ENCODE assay signal across 11 mouse cellular contexts in the genomic region with DNA sequence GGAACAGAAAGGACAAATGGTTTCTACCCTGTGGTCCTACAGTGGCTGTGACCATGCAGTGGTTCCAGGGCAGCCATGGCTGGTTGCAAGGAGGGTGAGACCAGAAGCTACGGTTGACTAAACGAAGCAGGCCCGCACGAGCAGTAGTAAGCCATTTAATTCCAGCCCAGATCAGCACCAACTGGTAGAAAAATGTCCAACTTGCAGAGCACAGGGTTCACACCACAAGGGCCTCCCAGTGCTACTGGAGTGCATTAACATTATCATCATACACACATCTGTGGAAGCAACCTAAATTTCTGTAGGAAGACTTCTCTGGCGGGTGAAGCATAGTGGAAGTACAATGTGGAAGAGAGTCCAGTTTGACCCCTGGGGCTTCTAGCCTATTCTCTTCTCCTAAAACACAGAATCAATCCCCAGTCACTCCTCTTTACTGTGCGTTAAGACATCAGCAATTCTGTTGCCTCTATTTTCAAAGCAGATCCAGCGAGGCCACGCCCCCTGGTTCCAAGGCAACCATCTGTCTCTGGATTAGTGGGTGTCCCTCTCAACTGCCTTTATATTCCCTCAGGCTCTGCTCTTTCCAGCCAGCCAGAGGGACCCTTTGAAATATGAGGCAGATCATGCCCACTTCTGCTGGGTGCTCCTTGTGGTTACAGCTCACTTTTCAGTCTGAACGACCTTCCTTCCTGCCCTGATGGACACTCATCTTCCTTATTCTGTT.
DNase-seq lines count a peak whose midpoint lies in the region; ATAC-seq and TF ChIP-seq lines count a peak whose summit lies in the region.
"Had no signal": no experiment of that assay in that cellular context is flagged by ENCODE, and none has a peak within 500 bp of the region (broad histone marks: within the 10 kb centered on the region; RNA-seq: fewer than 3 reads in every experiment).

No protein-coding gene starts in this region.

- H3K9ac ChIP-seq in hindbrain, embryonic 11.5 days (ENCODE audit: low read depth, low read length) = no peak overlapping the region
- H3K9ac ChIP-seq in midbrain, embryonic 14.5 days (replicated peaks; ENCODE audit: low read length) = no peak overlapping the region
- H3K9ac ChIP-seq in heart, adult 2 months (ENCODE audit: low read depth, low read length) = no peak overlapping the region
- H3K9ac ChIP-seq: limb, embryonic 13.5 days had no signal

- 70% methylated on average over 9 of the region's 9 CpGs for WGBS in hindbrain, embryonic 11.5 days
- WGBS in midbrain, embryonic 14.5 days = 46% methylated on average over 9 of the region's 9 CpGs
- WGBS in heart, adult 2 months = 89% methylated on average over 9 of the region's 9 CpGs
- WGBS in thymus, adult 2 months = 88% methylated on average over 9 of the region's 9 CpGs

- no peak overlapping the region for H3K4me3 ChIP-seq in hindbrain, embryonic 11.5 days (ENCODE audit: low read depth, low read length)
- H3K4me3 ChIP-seq in midbrain, embryonic 14.5 days (replicated peaks; ENCODE audit: low read depth, low read length) = no peak overlapping the region
- no peak overlapping the region for H3K4me3 ChIP-seq in heart, adult 2 months
- H3K4me3 ChIP-seq in thymus, adult 2 months (ENCODE audit: control insufficient read depth, insufficient read depth, low read length) = no peak overlapping the region
- H3K4me3 ChIP-seq: erythroblast, embryonic 14.5 days; limb, embryonic 13.5 days had no signal

- H3K27ac ChIP-seq in hindbrain, embryonic 11.5 days (ENCODE audit: low read depth, low read length) = peak overlapping the region; percentile 43
- H3K27ac ChIP-seq in midbrain, embryonic 14.5 days (replicated peaks; ENCODE audit: low read depth, low read length) = no peak overlapping the region
- no peak overlapping the region for H3K27ac ChIP-seq in heart, adult 2 months
- no peak overlapping the region for H3K27ac ChIP-seq in thymus, adult 2 months (ENCODE audit: control insufficient read depth, insufficient read depth, low read length)
- H3K27ac ChIP-seq: limb, embryonic 13.5 days had no signal

- DNase-seq in frontal cortex, postnatal 25 days (ENCODE audit: low spot score in 2 of 2) = no peak
- peak; percentile 47 for DNase-seq in brain, adult 2 months (ENCODE audit: low read depth, low spot score)
- DNase-seq in hindbrain, embryonic 11.5 days (ENCODE audit: low spot score) = peak; percentile 41
- peak; percentile 63 for DNase-seq in midbrain, embryonic 14.5 days
- no peak for DNase-seq in heart, adult 2 months
- DNase-seq in thymus, adult 2 months = no peak
- DNase-seq in left cerebral cortex, postnatal 36 days (ENCODE audit: low spot score in 2 of 2) = no peak
- DNase-seq: kidney, adult 9 months had no signal

- peak; percentile 64 for ATAC-seq in frontal cortex, adult (ENCODE audit: low TSS enrichment)
- ATAC-seq in hindbrain, embryonic 11.5 days (ENCODE audit: low FRiP score) = peak; percentile 66
- peak; percentile 66; the same call in 1 of the 2 replicates for ATAC-seq in midbrain, embryonic 14.5 days (ENCODE audit: low FRiP score, low TSS enrichment)

- TF ChIP-seq CTCF in heart, adult 2 months (IDR thresholded peaks at IDR 0.05) = no peak
- TF ChIP-seq CTCF in thymus, adult 2 months (IDR thresholded peaks at IDR 0.05; ENCODE audit: borderline replicate concordance, control insufficient read depth, extremely low read depth, insufficient read depth, low read length, poor library complexity) = no peak

- H3K4me2 ChIP-seq in hindbrain, embryonic 11.5 days (replicated peaks; ENCODE audit: low read depth, low read length) = no peak overlapping the region
- H3K4me2 ChIP-seq in midbrain, embryonic 14.5 days (ENCODE audit: low read length) = no peak overlapping the region
- H3K4me2 ChIP-seq: limb, embryonic 13.5 days had no signal

- no peak for TF ChIP-seq POLR2A in heart, adult 2 months (IDR thresholded peaks at IDR 0.05; ENCODE audit: insufficient read depth, low read depth, low read length)
- TF ChIP-seq POLR2A in thymus, adult 2 months (IDR thresholded peaks at IDR 0.05; ENCODE audit: control insufficient read depth, extremely low read depth, insufficient read depth, low read length, poor library complexity) = no peak

- H3K4me1 ChIP-seq in hindbrain, embryonic 11.5 days (replicated peaks; ENCODE audit: control insufficient read depth, insufficient read depth, low read length) = peaks cover 6% of the 10 kb centered on the region; the same call in 1 of the 2 replicates
- H3K4me1 ChIP-seq in midbrain, embryonic 14.5 days (ENCODE audit: control insufficient read depth, insufficient read depth, low read length) = peaks cover 3% of the 10 kb centered on the region; the same call in 1 of the 2 replicates
- no peaks in the 10 kb centered on the region for H3K4me1 ChIP-seq in heart, adult 2 months (ENCODE audit: control insufficient read depth, insufficient read depth, low read length)
- H3K4me1 ChIP-seq in thymus, adult 2 months (replicated peaks; ENCODE audit: control insufficient read depth, insufficient read depth, low read length) = no peaks in the 10 kb centered on the region
- H3K4me1 ChIP-seq: limb, embryonic 13.5 days had no signal

- TF ChIP-seq EP300 in heart, adult 2 months (IDR thresholded peaks at IDR 0.05; ENCODE audit: insufficient read depth, low read depth, low read length) = no peak

- intact Hi-C loops in heart, adult 2 months (cut with DNase I) = no loop called here
- intact Hi-C loops in left cerebral cortex, postnatal 36 days (cut with DNase I) = no loop called here

- H3K79me2 ChIP-seq in heart, adult 2 months (replicated peaks; ENCODE audit: control insufficient read depth, insufficient read depth, low read length) = no peaks in the 10 kb centered on the region

- no peaks in the 10 kb centered on the region for H3K27me3 ChIP-seq in hindbrain, embryonic 11.5 days (ENCODE audit: control insufficient read depth, insufficient read depth, low read length)
- H3K27me3 ChIP-seq in midbrain, embryonic 14.5 days (ENCODE audit: control insufficient read depth, insufficient read depth, low read length) = no peaks in the 10 kb centered on the region
- no peaks in the 10 kb centered on the region for H3K27me3 ChIP-seq in heart, adult 2 months (ENCODE audit: control insufficient read depth, insufficient read depth, low read length)
- H3K27me3 ChIP-seq in thymus, adult 2 months (ENCODE audit: control insufficient read depth, insufficient read depth, low read length) = no peaks in the 10 kb centered on the region
- H3K27me3 ChIP-seq: limb, embryonic 13.5 days had no signal

- peaks cover 10% of the 10 kb centered on the region for H3K36me3 ChIP-seq in hindbrain, embryonic 11.5 days (ENCODE audit: control insufficient read depth, insufficient read depth, low read length)
- H3K36me3 ChIP-seq in midbrain, embryonic 14.5 days (ENCODE audit: control insufficient read depth, insufficient read depth, low read length) = peaks cover 28% of the 10 kb centered on the region
- H3K36me3 ChIP-seq in heart, adult 2 months (ENCODE audit: control insufficient read depth, insufficient read depth, low read length) = no peaks in the 10 kb centered on the region; the same call in 1 of the 2 replicates
- H3K36me3 ChIP-seq in thymus, adult 2 months (ENCODE audit: control insufficient read depth, insufficient read depth, low read length) = no peaks in the 10 kb centered on the region

- 0 out of 2 replicates have a peak, but pooled peaks cover 2% of the 10 kb centered on the region for H3K9me3 ChIP-seq in hindbrain, embryonic 11.5 days (ENCODE audit: control insufficient read depth, low read length)
- no peaks in the 10 kb centered on the region for H3K9me3 ChIP-seq in midbrain, embryonic 14.5 days (ENCODE audit: control insufficient read depth, low read length)
- H3K9me3 ChIP-seq: limb, embryonic 13.5 days had no signal

Comparison
In these comparisons a context has a peak if more than half of its experiments do, and no peak if none do; other contexts are left out.
1. DNase-seq: peak in brain, adult 2 months (single experiment), hindbrain, embryonic 11.5 days (single experiment) and midbrain, embryonic 14.5 days (single experiment); none in frontal cortex, postnatal 25 days (0 of 2), heart, adult 2 months (0 of 2), thymus, adult 2 months (single experiment) and left cerebral cortex, postnatal 36 days (0 of 2).
2. Peak in every context shown above with its lines, with median percentiles within 50 percentile points of each other: ATAC-seq.